Mouse (Mus musculus): ENCODE measurements around the gene Oasl1.
"Not testable (repeated sequence)": the region's sequence is repeated elsewhere in the genome, so short reads cannot be mapped to it uniquely, and the experiment has no call there.

The Oasl1 gene

DNA sequence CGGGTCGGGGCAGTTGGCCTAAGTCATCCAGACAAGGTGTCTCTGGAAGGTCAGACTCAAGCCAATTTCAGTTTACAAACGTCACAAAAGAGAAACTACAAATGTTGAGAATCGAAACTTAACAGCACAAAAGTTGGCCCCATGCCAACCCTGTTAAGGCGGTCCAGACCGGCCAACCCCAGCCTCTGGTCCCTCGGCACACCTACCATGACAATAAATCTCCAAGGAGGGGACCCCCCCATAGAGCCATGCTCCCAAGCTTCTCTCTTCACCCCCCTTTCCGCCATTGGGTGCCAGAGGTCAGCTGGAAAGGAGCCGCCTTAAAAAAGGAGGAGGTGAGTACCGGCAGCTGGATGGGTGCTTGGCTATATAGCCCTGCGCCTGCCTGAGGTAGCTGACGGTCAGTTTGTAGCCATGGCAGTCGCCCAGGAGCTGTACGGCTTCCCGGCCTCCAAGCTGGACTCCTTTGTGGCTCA, at the start of gene Oasl1:
TSS of gene Oasl1 (plus strand) at position 243 of the 476 bp plus-strand sequence.
- DNase-seq (ENCODE audit: low spot score) = no peak

DNA sequence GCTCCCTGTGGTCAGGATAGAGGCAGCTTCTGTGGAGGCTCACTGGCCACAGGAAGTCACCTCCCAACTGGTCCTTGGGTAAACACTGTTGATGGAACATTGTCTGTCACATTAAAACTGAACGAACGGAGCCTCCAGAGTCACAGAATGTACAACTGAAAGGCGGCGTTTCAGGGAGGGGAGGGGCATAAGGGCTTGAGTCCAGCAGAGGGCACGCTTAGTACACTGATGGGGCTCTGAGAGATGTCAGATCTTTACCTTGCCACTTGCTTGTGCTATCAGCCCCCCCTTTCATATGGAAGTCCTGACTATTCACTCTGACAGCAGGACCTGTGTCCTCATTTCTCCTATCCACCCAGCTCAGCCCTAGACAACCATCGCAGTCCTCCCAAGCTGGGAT, 47.2 kb upstream of the Oasl1 start:
- peak; percentile 34 for DNase-seq (ENCODE audit: low spot score)

DNA sequence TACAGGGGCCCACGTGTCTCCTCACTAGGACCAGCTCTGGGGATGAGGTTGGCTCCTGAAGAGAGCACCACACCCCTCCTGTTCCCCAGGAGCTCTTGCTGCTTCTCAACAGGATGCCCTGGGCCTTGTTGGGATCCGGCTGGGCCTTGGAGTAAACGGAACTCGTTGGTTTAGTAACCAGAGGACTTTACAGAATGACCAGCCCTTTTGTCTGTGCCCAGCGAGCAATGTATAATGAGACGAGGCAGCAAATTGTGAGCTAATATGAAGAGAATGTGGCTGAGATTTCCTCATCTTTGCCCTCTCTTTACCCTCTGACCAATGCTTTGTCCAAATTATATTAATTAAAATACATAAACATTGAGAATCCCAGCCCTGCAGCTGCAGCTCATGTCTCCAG, 46.7 kb upstream of the Oasl1 start:
- no peak for DNase-seq (ENCODE audit: low spot score)

DNA sequence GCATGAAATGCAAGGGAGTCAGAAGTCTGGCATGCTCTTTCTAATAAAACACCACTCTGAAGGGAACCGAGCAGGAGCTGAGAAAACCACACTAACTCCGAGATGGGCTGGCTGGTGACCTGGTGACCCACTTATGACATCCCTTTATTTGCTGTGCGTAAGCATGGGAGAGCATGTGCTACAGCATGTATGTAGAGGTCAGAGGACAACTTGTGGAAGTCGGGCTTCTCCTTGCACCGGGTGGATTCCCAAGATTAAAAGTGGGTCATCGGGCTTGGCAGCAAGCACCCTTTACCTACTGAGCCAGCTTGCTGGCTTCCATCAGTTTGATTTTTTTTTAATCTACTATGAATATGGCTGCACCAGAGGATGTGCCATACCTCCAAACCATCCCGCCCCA, 45.6 kb upstream of the Oasl1 start:
- no peak for DNase-seq (ENCODE audit: low spot score)

DNA sequence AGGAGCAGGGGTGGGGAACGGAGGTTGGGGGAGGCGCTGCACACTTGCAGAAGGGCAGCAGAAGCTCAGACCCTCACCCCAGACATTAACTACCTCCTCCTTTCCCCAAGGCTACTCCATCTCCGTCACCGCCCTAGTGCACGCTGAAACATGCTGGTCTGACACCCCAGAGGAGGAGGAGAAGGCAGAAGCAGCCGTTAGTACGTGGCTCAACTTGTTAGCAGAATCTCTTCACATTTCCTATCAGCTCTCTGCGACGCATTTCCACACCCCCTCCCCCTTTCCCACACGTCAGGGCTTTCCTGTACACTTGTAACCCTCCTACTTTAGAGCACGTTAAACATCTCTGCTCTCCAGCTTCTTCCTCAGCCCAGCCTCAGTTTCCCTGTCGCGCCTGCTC, 43.6 kb upstream of the Oasl1 start:
- DNase-seq (ENCODE audit: low spot score) = peak; percentile 16

DNA sequence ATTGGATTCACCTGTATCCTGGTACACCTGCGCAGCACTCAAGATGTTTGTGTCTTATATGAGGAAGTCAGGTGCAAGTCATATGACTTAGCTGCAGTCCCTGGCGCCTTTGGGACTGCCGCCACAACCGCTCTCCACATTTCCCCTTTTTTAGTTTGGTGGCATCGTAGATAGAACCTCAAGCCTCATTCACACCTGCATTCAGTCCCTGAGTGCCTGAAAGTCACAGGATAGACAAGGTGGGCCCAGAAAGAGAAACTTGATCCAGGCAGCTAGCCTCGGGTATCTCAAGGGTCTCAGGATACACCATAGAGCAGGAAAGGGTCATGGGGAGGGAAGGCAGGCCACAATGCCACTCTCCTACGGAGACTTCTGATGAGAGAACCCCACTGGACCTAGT, 40.7 kb upstream of the Oasl1 start:
- DNase-seq (ENCODE audit: low spot score) = not testable (repeated sequence)

DNA sequence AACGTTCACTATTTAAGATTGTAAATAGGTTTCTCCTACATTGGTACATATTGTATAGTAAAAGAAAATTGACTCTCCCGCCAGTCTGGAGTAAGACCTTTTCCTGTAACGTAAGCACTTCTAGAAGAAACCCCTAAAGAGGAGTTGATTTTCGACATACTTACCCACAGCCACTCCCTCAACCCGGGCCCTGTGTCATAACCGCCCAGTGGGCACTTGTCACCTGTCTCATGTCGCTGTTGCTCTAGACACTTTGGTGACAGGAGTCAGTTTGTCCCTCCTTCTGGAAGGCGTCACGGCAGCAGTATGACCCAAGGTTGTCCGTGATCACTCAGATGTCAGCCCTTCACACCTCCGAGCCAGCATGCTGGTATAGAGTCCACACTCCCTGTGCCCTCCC, 40.0 kb upstream of the Oasl1 start:
- DNase-seq (ENCODE audit: low spot score) = no peak

DNA sequence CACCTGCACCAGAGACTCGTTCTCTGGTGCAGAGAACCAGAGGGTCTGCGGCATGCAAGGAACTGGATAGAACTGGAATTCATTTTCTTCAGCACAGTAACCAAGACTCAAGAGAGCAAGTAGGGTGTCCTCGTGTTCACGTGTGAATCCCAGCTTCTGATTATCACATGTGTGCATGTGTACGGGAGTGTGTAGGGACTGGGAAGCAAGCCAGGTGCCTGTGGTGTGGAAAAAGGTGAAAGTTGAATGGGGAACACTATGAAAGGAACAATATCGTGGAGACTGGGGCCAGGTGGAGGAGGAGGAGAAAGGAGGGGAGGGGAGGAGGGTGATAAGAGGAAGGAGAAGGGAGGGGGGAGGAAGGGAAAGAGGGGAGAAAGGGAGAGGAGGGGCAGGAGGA, 36.2 kb upstream of the Oasl1 start:
- DNase-seq (ENCODE audit: low spot score) = no peak

DNA sequence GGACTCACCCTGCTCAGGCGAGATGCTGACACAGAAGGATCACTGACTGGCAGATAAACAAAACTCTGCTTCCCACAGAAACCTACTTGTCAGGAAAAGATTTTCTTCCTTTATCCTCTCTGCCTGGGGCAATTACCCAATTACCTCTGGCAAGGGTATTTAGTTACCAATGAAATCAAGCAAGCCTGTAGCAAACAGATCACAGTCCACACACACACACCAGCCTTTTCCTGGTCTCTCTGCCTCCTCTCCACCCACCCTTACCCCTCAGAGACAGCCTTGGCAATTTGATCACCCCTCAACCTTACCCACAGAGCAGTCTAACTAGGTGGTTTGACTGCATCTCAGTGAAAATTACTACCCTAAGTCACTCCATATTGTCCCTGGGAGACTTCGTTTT, 34.0 kb upstream of the Oasl1 start:
- no peak for DNase-seq (ENCODE audit: low spot score)

DNA sequence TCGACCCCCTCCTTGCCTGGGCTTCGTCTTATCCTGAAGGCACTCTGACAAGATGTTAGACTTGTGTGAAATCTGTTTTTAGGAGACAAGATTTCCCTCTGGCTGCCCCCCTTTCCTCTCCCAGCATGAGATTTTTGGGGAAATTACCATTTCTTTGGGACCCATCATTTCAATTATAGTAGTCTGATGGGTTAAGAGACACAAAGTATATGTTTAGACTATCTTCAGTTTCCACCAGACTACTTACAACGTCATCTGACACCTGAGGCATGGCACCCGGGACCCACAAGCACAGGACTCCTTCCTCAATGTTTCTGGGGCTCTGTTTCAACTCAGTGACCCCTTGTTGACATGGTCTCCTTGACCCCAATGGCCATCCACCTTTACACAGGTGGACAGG, 27.5 kb upstream of the Oasl1 start:
- no peak for DNase-seq (ENCODE audit: low spot score)

DNA sequence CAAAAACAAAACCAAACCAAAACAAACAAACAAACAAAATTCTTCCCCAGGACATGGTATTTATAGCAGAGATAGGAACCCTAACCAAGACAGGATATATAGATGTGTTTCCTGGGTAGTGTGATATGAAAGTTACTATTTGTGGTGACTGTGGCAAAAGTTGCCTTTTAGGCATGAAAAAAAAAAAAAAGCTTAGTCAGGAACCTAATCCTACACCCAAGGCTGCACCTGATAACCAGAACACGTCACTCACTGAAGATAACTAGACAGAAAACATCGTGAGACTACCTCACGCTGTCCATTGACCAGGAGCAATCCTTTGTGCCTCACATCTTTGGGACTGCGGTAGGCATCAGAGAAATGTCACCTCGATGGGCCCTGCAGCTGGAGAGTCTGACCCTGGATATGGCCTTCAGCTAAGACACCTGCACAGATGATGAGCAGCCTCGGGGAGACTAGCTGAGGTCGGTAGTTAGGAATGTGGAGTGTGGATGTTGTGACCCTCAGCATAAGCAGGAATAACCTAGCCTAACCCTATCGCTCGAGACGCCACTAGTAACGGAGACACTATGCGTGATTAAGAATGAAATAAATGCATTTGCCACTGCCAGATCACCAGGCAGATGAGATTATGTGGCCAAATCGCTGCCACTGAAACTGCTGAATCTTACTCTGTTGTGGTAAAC, 26.2 kb upstream of the Oasl1 start, which contains the start of gene Oasl2:
TSS of gene Oasl2 (plus strand) at position 249 of the 686 bp plus-strand sequence.
- no peak for DNase-seq (ENCODE audit: low spot score)

DNA sequence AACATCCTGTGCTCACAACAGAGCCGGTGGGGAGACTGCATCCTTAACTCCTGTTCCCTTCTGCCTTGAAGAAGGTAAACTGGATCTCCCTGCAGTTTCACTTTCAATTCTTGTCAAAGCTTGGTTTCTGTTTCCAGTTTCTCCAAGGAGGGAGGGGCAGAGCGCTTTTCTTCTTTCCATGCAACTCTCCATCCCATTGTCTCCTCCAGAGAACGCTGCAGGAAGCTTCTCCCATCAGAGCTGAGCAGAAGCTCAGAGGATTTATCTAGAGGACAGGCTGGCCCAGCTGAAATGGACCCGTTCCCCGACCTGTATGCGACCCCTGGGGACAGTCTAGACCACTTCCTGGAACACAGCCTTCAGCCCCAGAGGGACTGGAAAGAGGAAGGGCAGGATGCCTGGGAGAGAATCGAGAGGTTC, 25.7 kb upstream of the Oasl1 start:
- DNase-seq (ENCODE audit: low spot score) = no peak

DNA sequence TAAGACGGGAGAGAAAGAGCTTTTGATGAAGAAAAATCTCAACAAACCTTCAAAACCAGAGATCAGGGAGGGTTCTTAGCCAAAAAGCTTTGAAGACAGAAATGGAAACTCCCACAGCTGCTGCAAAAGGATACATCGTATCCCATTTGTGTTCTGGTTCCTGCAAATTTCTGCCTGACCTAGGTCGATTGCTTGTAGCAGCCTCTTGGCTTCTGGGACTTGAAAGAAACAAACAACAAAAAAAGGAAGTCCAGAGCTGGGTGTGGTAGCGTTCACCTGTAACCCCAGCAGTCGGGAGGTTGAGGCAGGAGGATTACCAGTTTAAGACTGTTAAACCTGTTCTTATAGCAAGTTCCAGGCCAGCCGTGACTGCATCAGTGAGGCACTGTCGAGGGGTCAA, 24.2 kb upstream of the Oasl1 start:
- DNase-seq (ENCODE audit: low spot score) = no peak

DNA sequence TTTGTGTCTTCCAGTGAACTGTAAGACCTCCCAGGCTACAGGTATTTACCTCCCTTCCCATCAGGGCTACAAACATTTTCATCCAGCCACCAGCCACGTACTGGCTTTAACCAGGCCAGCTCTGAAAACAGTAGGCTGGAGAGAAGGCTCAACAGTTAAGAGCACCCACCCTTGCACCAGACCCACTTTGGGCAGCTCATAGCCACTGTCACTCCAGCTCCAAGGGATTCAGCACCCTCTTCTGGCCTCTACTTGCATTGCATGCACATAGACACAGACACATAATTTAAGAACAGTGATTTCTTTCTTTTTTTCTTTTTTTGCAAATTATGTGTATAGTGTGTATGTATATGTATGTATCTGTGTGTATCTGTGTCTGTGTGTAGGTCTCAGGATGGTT, 20.6 kb upstream of the Oasl1 start:
- peak; percentile 76 for DNase-seq (ENCODE audit: low spot score)

DNA sequence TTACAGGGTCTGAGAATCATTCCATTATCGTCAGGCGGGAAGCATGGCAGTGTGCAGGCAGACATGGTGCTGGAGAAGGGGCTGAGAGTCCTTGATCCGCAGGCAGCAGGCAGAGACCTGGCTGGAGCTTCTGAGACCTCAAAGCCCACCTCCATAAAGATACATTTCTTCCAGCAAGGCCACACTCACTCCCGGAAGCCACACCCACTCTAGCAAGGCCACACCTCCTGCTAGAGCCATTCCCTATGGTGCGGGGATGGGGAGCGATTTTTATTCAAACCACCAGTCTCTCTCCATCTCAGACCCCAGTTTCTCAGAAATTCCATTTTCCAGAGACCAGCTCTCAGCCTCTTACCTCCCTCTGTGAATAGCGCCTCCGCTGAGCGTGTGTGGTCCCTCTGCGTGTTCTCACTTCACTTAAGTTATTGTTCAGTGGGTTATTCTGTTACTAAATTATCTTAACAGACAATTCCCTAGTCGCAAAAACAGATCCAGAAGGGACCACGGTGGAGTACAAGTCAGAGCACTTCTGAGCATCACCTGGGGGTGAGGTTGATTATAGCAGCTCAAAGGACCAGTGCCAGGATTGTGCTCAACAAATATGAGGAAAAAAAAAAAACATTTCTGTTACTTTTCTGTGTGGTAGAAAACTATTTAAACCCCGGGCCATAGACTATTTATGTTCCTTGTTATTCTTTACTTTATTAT, 14.3 kb upstream of the Oasl1 start:
- DNase-seq (ENCODE audit: low spot score) = peak; percentile 25

DNA sequence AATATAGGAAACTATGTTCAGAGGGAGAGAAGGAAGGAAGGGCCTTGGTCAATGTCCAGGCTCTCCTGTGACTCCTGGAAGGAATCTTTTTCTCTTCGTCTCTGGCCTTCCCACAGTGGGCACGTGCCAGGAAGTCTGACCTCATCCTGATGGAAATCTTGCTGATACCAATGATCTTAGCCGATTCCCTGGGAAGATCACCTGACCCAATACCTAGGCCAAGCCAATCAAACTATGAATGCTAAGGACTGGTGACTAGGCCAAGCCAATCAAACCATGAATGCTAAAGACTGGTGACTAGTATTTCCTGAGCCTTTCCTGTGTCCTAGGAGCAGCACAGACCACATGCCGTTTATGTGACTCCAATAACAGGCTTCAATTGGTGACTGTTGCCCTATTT, 9.4 kb upstream of the Oasl1 start:
- DNase-seq (ENCODE audit: low spot score) = no peak

DNA sequence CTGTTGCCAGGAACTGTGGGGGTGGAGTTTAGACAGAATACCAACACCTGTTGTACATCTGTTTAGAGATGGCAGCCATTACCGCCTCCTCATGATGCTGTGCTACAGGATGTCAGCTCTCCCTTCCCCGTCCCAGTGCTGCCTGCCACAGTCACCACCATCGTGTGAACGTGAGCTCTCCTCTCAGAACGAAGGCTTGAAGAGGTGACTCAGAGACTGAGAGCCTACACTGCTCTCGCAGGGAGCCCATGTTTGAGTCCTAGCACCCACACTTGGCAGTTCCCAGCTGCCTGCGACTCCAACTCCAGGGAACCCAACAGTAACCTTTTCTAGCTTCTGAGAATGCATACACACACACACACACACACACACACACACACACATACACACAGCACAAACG, 8.2 kb upstream of the Oasl1 start:
- no peak for DNase-seq (ENCODE audit: low spot score)

DNA sequence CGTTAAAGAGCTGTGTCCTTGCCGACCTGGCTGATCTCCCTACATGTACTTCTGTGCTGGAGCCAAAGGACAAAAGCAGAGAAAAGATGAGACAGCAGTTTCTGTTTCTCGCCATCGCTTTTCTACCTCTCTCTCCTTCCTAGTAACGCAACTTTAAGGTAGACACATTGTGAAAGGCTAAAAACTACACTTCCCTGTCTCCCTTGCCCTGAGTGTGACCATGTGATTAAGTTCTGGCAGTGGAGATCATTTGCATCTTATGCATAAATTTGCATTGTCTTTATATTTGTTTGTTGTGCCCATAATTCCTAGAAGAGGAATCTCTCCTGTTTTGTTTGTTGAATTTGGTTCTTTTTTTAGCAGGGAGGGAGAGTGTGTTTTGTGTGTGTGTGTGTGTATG, 7.2 kb upstream of the Oasl1 start:
- DNase-seq (ENCODE audit: low spot score) = no peak

DNA sequence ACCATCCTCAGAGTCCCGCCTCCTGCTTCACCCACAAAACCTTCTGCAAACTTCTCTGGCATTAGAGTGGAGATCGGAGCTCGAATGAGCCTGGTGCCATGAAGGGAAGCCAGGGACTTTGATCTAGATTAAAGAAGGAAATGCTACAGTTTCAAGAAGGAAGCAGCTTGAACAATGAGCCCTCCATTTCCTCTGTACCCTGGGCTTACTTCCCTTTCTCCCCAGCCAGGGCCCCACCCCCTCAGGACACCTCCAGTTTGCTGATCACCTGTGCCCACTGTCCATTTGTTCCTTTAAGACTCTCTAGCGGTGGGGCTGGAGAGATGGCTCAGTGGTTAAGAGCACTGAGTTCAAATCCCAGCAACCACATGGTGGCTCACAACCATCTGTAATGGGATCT, 6.3 kb upstream of the Oasl1 start:
- no peak for DNase-seq (ENCODE audit: low spot score)

DNA sequence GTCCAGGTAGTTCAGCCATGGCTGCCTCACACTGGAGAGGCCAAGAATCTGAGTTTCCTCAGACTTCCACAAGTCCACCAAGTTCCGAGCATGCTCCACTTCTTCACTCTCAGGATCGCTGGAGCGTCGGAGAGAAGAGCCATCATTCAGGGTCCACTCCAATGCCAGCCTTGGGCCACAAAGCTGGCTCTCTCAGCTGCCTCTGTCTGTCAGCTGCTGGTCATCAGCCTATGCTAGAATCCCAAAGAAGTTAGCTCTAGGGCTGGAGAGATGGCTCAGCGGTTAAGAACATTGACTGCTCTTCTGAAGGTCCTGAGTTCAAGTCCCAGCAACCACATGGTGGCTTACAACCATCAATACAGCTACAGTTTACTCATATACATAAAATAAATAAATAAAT, 5.7 kb upstream of the Oasl1 start:
- not testable (repeated sequence) for DNase-seq (ENCODE audit: low spot score)

DNA sequence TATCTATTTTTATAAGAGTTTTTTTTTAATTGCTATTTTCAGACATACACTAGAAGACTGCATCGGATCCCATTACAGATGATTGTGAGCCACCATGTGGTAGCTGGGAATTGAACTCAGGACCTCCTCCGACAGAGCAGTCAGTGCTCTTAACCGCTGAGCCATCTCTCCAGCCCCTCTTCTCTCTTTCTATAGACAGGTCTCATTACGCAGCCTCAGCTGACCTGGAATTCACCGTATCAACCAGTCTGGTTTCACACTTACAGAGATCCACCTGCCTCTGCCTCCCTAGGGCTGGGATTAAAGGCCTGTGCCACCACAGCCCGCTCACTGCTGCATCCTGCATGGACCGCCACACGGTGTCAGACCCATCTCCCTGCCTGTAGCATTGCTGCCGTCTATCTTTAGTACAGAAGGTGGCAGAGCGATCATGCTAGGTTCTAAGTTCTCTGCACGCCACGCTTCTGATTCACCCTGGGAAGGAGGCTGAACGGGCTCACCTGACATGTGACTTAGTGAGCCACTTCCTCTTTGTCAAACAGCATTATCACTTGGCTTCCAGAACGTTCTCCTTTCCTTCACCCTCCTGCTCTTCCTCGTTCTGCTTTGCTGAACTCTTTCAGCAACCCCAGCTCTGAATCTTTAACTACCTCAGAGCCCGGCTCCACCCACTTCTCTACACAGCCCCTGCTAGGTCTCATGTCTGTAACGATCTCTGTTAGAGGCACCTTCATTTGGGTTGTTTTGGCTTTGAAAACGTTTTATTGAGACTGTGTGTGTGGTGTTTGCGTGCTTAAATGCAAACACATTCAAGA, 1.3 kb upstream of the Oasl1 start:
- no peak for DNase-seq (ENCODE audit: low spot score)

DNA sequence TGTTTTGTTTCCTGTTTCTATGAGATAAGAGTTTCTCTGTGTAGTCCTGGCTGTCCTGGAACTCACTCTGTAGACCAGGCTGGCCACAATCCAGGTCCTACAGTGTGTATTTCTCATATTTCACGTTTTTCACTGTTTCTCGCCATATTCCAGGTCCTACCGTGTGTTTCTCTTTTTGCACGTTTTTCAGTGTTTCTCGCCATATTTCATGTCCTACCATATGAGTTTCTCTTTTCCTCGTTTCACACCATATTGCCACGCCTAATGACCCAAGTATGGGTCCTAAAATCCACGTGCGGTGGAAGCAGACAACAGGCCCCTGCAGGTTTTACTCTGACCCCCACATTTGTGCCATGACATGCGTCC, 691 bp upstream of the Oasl1 start:
- no peak for DNase-seq (ENCODE audit: low spot score)

DNA sequence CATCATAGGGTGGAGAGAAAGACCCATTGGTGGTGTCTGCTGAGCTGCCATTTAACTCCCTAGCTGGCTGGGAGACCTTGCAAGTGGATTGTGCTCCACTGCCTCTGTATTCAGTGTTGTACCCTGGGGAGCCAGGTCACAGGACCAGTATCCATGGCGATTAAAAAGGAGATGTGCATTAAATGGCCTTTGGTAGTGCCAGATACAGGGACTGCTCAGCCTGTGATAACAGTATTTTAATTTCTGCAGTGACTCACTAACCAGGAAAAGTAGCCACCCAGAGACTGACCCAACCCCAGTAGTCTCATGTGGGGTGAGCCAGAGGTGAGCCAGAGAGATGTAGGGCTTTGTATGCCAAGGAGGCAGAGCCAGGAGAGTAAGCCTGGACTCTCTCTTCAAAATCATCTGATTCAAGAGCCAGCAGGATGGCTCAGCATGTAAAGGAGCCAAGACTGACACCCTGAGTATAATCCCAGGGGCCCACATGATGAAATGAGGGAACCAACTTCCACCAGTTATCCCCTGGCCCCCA, 3.2 kb downstream of the Oasl1 start:
- no peak for DNase-seq (ENCODE audit: low spot score)

Data from embryo, embryonic 10 days (tissue).